Mouse (Mus musculus) mouse trophoblast stem cell (cell line): ENCODE results near the gene Fn1.

Experiments used
- in situ Hi-C, 2 experiments: fragments of 300-500 bp; cut with MseI, MboI; formaldehyde crosslinking; loops; 2 replicates in 1 of 2; 3 replicates in 1 of 2; pipeline ENCODE4 v1.15.1; 2025

The Fn1 gene

DNA sequence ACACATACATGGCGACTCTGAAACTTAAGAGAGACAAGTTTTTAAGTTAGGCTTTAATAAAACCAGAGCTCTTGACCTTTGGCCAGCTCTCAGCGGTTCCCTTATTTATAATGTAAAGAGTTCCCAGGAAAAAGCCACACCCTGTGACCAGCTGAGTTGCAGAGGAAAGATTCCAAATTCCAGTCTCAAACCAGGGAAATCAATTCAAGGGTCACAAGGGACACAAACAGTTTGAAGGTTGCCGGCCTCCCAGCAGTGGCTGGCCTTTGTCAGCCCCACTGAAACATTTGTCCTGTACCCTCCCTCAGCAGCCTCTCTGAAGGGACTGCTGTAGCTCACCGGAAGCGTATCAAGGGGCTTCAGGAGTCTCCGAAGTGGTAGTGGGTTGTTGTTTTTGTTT is 2.3 kb downstream of the Fn1 start:
- in situ Hi-C loops: no loop called here

DNA sequence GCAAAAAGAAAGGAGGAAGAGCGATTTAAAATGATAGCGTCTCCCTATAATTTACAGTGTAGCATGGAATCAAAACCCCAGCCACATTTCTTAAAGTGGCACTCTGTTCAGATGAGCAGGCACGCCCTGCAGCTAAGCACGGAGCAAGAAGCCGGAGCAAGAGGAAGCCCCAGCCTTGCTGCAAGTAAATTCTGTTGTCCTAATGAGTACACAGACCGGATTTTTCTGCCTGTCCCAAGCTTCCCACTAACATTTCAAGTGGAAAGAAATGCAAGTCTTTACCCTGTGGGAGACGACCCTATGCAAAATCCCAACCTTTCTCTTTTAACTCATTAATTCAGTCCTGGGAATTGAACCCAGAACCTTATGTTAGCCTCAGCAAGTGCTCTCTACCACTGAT is 4.8 kb downstream of the Fn1 start:
- in situ Hi-C loops: no loop called here

DNA sequence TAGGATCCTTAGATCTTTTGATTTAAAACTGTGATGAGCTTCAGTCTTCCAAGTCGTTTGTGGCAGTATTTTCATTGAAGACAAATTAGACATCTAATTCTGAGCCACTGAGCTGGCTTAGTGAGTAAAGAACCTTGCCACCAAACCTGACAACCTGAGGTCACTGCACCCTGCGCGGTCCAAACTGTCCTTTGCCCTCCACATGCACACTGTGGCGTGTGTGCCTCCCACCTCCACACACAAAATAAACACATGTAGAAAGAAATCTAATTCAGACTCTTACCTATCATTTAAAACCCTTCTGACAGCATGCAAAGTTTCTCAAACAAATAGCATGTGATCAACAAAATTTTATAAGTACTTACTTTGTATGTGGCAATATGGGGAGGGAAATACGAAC is 6.2 kb downstream of the Fn1 start:
- in situ Hi-C loops: no loop called here

DNA sequence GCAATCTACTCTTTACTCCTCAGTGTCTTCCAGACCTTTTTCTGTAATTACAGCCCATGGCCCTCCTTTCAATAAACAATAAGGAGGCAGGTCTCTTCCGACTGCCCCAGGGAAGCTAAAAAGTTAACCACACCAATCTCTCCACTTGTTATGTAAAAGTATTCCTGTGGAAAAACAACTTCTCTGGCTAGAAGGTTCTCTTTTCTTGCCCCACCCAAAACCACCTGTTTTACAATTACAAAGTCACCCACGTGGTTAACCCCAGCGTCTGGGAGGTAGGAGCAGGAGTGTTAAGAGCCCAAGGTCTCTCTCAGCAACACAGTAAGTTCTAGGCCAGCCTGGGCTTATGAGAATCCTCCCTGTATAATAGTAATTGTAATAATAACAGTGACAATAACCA is 7.0 kb downstream of the Fn1 start:
- in situ Hi-C loops: no loop called here

DNA sequence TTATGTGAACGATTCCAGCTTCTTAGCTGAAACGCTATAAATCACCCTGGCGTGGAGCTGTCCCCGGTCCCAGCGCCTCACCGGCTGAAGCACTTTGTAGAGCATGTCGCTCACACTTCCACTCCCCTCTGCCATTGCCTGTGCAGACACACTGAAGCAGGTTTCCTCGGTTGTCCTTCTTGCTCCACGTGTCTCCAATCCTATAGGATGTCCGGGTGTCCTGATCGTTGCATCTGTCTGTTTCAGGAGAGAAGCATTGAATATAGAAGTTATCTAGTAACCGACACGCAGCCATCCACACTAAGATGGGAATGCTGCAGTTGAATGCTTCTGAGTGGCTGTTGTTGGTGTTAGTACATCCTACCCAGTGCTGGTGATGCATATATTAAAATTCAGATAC is 7.5 kb downstream of the Fn1 start:
- in situ Hi-C loops: no loop called here

DNA sequence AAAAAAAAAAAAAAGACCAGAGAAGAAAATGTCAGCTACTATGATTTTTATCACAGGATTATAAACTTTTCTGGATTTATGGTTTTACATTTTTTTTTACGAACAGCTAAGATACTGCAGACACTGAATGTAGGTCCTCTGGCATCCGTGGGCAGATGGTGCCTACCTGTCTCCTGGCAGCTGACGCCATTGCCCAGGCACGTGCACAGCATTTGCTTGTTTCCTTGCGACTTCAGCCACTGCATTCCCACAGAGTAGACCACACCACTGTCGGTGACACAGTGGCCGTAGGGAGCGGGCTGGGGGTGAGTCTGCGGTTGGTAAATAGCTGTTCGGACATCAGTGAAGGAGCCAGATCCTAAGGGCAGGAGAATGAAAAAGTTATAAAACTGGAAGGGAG is 10.2 kb downstream of the Fn1 start:
- in situ Hi-C loops: no loop called here

DNA sequence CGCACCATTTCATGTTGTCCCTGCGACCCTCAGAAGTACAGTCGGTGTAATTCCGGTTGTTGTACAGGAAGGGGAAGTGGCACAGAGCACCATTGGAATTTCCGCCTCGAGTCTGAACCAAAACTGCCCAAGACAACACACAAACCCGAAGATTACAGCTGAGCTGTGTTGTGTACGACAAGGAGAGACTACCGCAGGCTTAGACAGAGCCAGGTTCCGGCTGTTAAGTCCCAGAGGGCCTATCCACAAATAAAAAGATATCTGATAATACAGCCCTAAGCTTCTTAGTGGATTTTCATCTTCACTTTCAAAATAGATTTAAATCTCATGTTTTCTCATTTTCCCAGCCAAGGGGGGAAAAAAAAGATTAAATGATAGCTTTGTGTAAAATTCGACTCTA is 11.8 kb downstream of the Fn1 start:
- in situ Hi-C loops: no loop called here

DNA sequence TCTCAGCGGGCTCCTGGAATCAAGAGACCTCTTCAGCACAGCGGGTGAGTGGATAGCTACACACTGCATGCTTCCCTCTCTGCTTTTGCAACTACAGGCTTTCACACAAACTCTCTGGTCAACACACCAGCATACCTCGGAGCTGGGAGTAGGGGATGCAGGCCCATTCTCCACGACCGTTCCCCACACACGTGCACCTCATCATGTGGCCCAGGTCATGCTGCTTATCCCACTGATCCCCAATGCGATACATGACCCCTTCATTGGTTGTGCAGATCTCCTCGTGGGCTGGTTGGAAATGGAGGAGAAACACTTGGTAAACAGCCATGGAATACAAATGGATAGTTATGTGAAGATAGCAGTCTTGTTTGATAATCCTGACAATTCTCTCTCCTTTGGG is 12.8 kb downstream of the Fn1 start:
- in situ Hi-C loops: no loop called here

DNA sequence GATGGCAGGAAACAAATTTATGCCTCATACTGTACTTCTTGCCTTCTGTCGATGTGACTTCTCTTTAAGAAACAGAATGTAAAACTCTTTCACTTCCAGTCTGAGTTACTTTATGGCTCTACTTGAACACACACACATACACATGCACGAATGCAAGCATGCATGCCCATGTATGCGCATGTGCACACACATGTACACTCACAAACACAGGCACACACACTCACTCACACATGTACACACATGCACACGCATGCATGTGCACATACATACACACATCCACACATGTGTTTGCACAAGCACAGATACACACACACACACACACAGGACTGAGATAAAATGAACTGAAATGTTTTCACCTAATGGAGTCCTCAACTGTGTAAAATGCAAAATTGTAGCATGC is 16.3 kb downstream of the Fn1 start:
- in situ Hi-C loops: no loop called here

DNA sequence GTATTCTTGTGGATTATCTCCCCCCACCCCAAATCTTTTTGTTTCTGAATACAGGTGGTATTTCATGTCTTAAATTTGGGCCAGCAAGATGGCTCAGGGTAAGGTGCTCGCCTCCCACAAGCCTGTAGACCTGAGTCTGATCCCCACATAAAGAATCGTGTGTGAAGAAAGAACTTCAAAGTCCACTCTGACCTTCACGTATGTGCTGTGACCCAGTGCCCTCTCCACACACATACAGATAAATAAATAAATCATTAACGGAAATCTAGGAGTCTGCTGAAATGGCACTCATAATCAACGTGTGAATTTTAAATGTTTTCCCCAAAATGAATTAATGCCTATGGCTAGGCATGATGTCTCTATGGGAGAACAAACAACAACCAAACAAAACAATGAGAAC is 16.9 kb downstream of the Fn1 start:
- in situ Hi-C loops: no loop called here

DNA sequence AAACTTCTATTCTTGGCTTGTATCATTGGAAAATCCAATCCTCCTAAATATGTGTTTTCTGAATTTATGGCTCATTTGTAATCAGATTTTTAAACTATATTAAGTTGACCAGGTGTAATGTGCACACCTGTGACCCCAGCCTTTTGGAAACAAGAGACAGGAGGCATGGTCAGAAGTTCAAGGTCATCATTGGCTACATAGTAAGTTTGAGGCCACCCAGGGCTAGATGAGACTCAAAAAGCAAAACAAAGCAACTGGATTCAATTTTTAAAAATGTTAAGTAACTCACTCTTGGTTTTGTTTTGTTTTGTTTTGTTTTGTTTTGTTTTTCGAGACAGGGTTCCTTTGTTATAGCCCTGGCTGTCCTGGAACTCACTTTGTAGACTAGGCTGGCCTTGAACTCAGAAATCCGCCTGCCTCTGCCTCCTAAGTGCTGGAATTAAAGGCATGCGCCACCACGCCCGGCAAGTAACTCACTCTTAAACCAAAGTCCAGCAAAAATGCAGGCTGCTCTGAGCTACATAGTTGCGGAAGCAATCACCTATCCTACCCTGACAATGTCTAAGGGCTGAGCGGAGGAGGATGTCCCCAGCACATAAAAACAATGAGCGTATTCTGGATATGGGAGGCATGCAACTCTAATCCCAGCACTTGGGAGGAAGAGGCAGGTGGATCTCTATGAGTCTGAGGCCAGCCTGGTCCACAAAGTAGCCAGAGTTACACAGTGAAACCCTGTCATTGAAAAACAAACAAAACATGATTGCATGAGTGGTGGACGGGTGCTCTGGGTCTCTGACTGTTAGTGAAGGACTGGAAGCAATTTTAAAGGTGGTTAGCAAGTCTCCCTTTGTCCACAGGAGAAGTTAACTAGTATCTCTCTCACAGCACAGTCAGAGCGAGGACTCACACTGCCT is 17.6 kb downstream of the Fn1 start:
- in situ Hi-C loops: no loop called here

DNA sequence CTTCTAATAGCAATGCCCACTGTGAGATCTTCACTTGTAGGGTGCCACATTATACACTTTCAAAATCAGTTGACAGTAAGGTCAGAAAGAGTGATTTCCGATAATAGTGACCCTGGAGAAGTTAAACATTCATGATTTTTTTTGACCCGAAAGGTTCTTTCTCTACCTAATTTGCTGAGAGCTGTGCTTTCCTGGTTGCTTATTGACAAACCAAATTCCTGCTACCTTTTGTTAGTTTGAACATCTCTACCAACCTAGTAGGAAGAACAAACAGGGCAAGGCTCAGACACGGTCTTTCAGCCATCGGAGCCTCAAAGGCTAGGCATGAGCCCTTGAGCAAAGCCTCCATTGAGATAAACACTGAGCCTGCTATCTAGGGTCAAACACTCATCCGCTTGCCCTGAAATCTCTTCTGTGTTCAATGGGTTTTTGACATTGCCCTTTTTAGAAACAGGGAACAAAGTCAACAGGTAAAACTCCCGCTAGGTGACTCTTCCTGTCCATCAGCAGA is 18.5 kb downstream of the Fn1 start:
- in situ Hi-C loops: no loop called here

DNA sequence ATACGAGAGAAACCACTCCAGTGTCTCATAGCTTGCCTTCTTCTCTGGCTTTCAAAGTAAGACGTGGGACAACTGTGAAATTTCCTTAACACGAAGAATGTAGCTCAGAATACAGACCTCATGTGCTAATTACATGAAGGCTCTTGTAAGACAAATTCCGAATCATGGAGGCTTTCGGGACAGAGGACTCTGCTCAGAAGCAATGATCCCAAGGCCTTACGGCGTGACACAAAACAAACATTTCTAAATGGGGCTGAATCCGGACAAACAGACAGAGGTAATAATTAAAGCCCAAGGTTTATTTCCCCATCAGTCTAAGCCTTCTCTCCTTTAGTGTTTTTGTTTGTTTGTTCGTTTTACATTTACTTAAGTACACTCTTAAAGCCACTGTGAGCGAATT is 20.6 kb downstream of the Fn1 start:
- in situ Hi-C loops: no loop called here

DNA sequence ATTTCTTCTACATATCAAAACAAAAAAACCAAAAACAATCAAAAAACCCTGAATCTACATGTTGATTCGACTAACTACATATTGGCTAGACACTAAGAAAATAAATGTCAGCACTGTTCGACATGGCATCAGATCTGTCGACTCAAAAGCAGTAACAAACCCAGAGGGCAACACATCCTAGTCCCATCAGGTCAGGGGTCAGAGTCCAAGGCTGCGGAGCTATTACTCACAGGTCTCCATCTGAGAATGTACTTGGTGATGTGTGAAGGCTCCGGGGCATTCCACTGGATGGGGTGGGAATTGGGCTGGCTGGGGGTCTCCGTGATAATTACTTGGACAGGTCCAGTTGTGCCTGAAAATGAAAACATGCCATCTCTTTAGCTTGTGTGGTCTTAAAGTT is 21.2 kb downstream of the Fn1 start:
- in situ Hi-C loops: no loop called here

DNA sequence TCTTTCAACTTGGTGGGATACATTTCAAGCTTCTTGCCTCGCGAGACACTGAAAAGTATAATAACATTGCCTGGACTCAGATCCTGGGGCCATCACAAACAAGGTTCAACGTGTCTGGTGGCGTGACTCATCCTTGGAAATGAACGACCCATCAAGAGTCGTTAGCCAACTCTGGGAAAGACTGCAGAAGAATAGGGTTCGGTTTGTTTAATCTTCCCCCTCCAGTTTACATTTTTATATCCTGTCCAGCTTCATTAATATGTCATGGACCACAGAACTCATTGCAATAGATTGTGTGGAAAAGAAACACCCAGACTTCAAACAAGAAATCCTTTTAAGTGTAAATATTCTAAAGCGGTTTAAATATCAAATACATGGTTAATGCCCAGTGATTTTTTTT is 22.8 kb downstream of the Fn1 start:
- in situ Hi-C loops: no loop called here

DNA sequence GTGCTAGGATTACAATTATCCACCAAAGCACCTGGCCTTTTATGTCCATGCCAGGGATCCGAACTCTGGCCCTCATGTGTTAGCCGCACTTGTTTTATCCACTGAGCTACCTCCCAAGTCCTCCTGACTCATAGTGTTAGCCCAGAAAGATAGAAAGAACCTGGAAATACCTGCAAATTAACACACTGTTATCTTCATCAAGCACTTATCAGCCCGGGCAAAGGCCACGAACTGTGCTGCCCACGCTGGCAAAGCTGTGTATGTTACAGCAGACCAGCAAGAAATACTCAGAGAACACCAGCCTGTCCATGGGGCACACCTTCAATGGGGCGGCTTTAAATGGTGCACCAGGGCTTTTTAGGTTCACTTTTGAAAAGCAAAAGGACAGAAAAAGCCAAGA is 29.4 kb downstream of the Fn1 start:
- in situ Hi-C loops: no loop called here

DNA sequence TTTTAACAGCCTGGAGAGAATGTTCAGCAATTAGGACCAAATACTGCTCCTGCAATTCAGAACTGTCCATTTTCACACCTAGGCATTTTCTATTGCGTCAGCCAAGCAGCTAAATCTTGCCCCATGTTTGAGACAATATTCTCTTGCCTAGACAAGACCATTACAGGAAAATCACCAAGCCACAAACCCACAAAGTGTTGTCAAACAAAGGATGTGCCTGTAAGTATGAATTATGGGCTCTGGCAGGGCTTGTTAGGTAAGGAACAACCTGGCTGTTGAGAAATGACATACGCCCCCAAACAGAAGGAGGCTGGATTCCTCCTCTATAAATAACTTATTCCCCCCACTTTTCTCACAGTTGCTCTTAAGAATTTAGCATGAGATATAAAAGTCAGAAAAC is 31.5 kb downstream of the Fn1 start:
- in situ Hi-C loops: no loop called here

DNA sequence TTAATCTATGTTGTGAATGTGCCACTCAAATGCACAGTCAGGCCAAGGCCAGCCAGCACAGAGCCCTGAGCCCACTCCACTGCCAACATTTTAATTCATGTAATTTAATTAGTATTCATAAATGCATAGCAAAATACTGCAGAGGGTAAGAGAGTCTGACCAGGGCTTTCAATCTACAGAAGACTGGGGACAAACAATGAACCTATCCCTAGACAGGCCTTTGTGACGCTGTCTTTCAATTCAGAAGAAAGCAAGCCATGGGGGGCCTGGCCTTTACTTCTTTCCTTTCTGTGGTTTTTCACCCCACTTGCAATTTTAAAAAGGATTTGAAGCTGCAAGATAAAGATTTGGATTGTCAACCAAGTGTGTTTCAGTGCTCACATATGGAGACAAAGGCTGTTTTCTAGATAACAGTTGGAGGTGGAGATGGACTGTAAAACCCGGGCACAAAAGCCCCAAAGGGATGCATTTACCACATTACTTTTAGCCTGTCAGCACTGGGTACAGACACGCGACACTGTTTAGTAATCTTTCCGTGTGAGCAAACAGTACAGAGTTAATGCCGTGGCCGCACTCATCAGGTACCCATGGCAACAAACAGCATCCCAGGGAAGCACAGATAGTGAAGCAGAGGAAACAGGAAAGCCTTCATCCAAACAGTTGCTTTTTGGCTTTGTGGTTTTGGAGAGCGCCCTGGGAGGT is 38.3 kb downstream of the Fn1 start:
- in situ Hi-C loops: no loop called here

DNA sequence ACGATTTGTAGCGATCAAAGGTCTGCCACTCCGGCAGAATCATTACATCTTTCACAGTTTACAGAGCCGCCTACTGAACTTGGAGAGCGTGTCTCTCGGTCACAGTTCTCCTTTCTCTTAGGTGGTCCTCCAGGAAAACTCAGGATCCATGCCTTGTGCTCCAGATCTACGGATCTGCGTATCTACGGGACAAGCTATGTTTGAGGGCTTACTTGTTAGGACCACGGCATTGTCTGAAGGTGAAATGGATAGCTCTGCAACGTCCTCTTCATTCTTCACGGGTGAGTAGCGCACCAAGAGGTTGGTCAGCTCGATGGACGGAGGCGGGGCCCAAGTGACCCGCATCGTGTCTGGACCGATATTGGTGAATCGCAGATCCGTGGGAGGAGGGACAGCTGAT is 40.7 kb downstream of the Fn1 start:
- in situ Hi-C loops: no loop called here

DNA sequence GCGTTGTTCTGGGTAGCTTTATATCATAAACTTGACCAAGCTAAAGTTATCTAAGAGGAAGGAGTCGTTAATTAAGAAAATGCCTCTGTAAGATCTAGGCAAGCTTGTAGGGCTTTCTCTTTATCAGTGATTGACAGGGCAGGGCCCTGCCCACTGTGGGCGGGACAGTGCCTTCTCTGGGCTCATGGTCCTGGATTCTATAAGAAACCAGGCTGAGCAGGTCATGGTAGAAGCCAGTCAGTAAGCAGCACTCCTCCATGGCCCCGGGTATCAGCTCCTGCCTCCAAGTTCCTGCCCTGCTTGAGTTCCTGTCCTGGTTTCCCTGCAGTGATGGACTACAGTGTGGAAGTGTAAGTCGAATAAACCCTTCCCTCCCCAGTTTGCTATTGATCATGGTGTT is 43.1 kb downstream of the Fn1 start:
- in situ Hi-C loops: no loop called here

DNA sequence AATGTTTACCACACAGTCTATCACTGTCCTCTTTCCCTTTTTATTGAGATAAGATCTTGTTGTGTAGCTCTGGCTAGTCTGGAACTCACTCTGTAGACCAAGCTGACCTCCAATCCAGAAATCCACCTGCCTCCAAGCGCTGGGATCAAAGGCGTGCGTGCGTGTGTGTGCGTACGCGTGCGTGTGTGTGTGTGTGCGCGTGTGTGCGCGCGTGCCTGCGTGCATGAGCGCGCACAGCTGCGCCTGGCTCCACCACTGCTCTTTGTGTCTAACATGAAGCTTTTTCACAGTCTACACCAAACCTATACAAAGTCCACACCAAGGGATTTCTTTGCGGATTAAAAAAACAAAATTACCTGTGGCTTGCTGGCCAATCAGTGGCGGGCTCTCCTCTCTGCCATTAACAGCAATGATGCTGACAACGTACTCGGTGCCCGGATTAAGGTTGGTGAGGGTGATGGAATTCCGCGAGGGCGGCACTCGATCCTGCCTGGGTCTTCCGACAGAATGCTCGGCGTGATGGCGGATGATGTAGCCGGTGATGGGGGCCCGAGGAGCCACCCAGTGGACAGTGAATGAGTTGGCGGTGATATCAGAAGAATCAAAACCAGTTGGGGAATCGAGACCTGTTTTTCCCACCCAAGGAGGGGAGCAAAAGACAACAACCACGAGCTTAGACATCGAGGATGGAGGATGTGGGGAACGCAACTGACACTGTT is 43.8 kb downstream of the Fn1 start:
- in situ Hi-C loops: no loop called here

DNA sequence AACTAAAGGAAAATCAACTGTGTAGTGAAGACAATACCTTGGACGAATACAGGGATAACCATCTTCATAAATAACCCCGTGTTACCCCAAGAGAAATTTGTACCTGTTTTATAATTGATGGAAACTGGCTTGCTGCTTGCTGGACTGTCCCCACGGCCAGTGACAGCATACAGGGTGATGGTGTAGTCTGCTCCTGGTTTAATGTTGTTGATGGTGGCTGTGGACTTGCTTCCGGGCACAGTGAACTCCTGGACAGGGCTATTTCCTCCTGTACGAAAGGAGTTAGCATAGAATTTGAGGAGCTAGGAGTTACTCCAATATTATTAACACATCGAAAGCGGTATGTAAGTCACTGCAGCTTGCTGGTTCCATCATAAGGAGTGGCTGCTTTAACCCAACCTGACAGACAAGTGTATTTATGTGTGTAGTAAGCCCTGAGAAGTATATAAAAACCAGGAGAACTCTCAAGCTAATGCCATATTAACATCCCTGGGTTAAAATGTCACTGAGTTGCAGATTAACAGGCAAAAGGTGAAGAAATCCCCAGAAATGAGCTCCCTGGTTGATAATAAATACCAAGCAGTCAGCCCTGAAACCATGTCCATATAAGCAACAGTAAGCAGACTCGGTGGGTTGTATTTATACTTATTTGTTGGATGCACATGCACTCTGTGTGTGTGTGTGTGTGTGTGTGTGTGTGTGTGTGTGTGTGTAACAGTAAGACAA is 46.2 kb downstream of the Fn1 start:
- in situ Hi-C loops: no loop called here
